Mouse (Mus musculus) right cerebral cortex, postnatal 36 days (tissue): ENCODE measurements around the gene Samd3.
A peak's percentile ranks its signal among the peaks of the same experiment; 100 is the strongest.

Source experiments
- DNase-seq, 2 experiments: peaks; one replicate each; pipeline ENCODE4 v3.0.0; 2022; ENCODE audit warnings: low spot score in 2 of 2, mixed read lengths in 1 of 2

Gene Samd3

GRCm38 (mm10) chr10:26302336-26302735 lies 72.8 kb downstream of the Samd3 start:
- no peak for DNase-seq

- no peak for DNase-seq
These were observed 74.0 kb downstream of the Samd3 start for GRCm38 (mm10) chr10:26303485-26303884.

GRCm38 (mm10) chr10:26314327-26314726 lies 84.8 kb downstream of the Samd3 start:
- DNase-seq = peak; percentile 35 to 37

- DNase-seq = no peak
These were observed 91.2 kb downstream of the Samd3 start for GRCm38 (mm10) chr10:26320679-26321078.
